Mouse (Mus musculus): Measurements from ENCODE around the gene Lax1. TPM values are rescaled to one million over a fixed set of nuclear protein-coding genes. Genes with fewer than 3 reads are reported as not detected.
"Not testable (repeated sequence)": the region's sequence is repeated elsewhere in the genome, so short reads cannot be mapped to it uniquely, and the experiment has no call there.

Gene Lax1
- polyA plus RNA-seq, 1 experiment from 2014 or later: 0.12 TPM

GRCm38 (mm10) chr1:133685749-133686519, 4.0 kb downstream of the Lax1 start:
- 82% methylated on average over 10 of the region's 10 CpGs for WGBS
- H3K4me3 ChIP-seq: no peak overlapping the region
- H3K27ac ChIP-seq: no peak overlapping the region
- H3K4me1 ChIP-seq: no peaks in the 10 kb centered on the region
- H3K36me3 ChIP-seq: no peaks in the 10 kb centered on the region
- no peaks in the 10 kb centered on the region for H3K9me3 ChIP-seq (replicated peaks)
- no peak for ATAC-seq (ENCODE audit: low FRiP score)
- H3K4me2 ChIP-seq (replicated peaks): no peak overlapping the region
- no peak overlapping the region for H3K9ac ChIP-seq
- no peaks in the 10 kb centered on the region for H3K27me3 ChIP-seq

GRCm38 (mm10) chr1:133671801-133672200, 18.1 kb downstream of the Lax1 start:
- Histone ChIP-seq H3K27ac (no peak overlapping the region), H3K27me3 (no peaks in the 10 kb centered on the region), H3K4me2 (replicated peaks) (no peak overlapping the region), H3K9ac (no peak overlapping the region), H3K4me3 (no peak overlapping the region), H3K36me3 (no peaks in the 10 kb centered on the region), H3K9me3 (replicated peaks) (no peaks in the 10 kb centered on the region), H3K4me1 (no peaks in the 10 kb centered on the region)
- 70% methylated on average over 3 of the region's 3 CpGs for WGBS
- ATAC-seq (ENCODE audit: low FRiP score): no peak

DNA sequence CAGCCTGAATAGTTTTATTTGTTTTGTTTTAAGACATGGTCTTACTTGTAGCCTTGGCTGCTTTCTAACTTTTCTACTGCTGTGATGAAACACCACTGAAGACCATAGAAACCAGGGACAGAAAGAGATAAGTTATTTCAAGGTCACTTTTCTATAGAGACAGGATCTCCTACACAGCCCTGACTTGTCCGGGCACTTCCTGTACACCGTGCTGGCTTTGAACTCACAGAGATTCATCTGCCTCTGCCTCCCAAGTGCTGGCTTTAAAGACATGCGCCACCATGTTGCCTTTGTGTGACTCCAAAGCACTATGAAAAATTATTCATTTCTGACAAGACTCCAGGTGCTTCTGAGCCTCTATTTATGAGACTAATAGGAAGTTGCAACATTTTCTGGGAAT, 18.6 kb downstream of the Lax1 start:
- Histone ChIP-seq H3K27ac (no peak overlapping the region), H3K4me1 (no peaks in the 10 kb centered on the region), H3K9ac (no peak overlapping the region), H3K27me3 (no peaks in the 10 kb centered on the region), H3K36me3 (no peaks in the 10 kb centered on the region), H3K9me3 (replicated peaks) (no peaks in the 10 kb centered on the region), H3K4me3 (no peak overlapping the region), H3K4me2 (replicated peaks) (no peak overlapping the region)
- no peak for ATAC-seq (ENCODE audit: low FRiP score)
- 91% methylated on average over 3 of the region's 3 CpGs for WGBS

GRCm38 (mm10) chr1:133670776-133671175, 19.1 kb downstream of the Lax1 start:
- ATAC-seq (ENCODE audit: low FRiP score): no peak
- H3K27ac ChIP-seq: no peak overlapping the region
- H3K9me3 ChIP-seq (replicated peaks): no peaks in the 10 kb centered on the region
- 89% methylated on average over 6 of the region's 6 CpGs for WGBS
- no peak overlapping the region for H3K9ac ChIP-seq
- no peak overlapping the region for H3K4me3 ChIP-seq
- H3K27me3 ChIP-seq: no peaks in the 10 kb centered on the region
- H3K4me1 ChIP-seq: no peaks in the 10 kb centered on the region
- no peak overlapping the region for H3K4me2 ChIP-seq (replicated peaks)
- H3K36me3 ChIP-seq: no peaks in the 10 kb centered on the region

GRCm38 (mm10) chr1:133670190-133670589, 19.7 kb downstream of the Lax1 start:
- H3K4me2 ChIP-seq (replicated peaks): no peak overlapping the region
- no peak for ATAC-seq (ENCODE audit: low FRiP score)
- no peaks in the 10 kb centered on the region for H3K27me3 ChIP-seq
- H3K9me3 ChIP-seq (replicated peaks): no peaks in the 10 kb centered on the region
- H3K27ac ChIP-seq: no peak overlapping the region
- no peak overlapping the region for H3K4me3 ChIP-seq
- no peaks in the 10 kb centered on the region for H3K36me3 ChIP-seq
- H3K4me1 ChIP-seq: no peaks in the 10 kb centered on the region
- H3K9ac ChIP-seq: no peak overlapping the region
- WGBS: 80% methylated on average over 12 of the region's 12 CpGs

DNA sequence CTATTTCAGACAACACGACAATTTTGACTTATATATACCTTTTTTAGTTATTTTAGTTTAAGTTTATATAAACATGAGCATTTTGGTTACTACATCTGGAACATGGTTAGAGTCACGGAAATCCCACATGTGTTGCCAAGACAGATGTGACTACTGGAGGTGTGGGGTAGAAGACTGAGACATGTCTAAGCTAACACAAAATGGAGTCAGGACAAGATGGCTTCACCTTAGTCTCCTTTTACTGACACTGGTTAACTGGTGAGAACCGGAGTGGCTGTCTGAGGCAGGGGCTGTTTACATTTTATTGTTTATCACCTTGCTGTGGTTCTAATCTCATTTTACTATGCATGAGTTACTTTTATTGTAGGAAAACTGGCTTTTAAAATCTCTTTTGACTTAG, 21.3 kb downstream of the Lax1 start:
- Histone ChIP-seq H3K9ac (no peak overlapping the region), H3K36me3 (no peaks in the 10 kb centered on the region), H3K4me3 (no peak overlapping the region), H3K4me2 (replicated peaks) (no peak overlapping the region), H3K9me3 (replicated peaks) (no peaks in the 10 kb centered on the region), H3K4me1 (no peaks in the 10 kb centered on the region), H3K27ac (no peak overlapping the region), H3K27me3 (no peaks in the 10 kb centered on the region)
- ATAC-seq (ENCODE audit: low FRiP score): no peak
- WGBS: 90% methylated on average over 3 of the region's 3 CpGs

GRCm38 (mm10) chr1:133667721-133668120, 22.2 kb downstream of the Lax1 start:
- H3K27me3 ChIP-seq: no peaks in the 10 kb centered on the region
- H3K9me3 ChIP-seq (replicated peaks): no peaks in the 10 kb centered on the region
- WGBS: 28% methylated on average over 7 of the region's 7 CpGs
- no peak overlapping the region for H3K27ac ChIP-seq
- no peak overlapping the region for H3K9ac ChIP-seq
- H3K4me2 ChIP-seq (replicated peaks): no peak overlapping the region
- H3K4me1 ChIP-seq: no peaks in the 10 kb centered on the region
- H3K36me3 ChIP-seq: no peaks in the 10 kb centered on the region
- no peak overlapping the region for H3K4me3 ChIP-seq
- ATAC-seq (ENCODE audit: low FRiP score): no peak

GRCm38 (mm10) chr1:133665713-133666112, 24.2 kb downstream of the Lax1 start:
- H3K9ac ChIP-seq; H3K36me3 ChIP-seq; H3K27me3 ChIP-seq; H3K4me1 ChIP-seq; ATAC-seq (ENCODE audit: low FRiP score); H3K4me2 ChIP-seq (replicated peaks); H3K9me3 ChIP-seq (replicated peaks); H3K4me3 ChIP-seq; H3K27ac ChIP-seq: not testable (repeated sequence)
- 84% methylated on average over 7 of the region's 8 CpGs for WGBS

GRCm38 (mm10) chr1:133664203-133664970, 25.5 kb downstream of the Lax1 start:
- no peaks in the 10 kb centered on the region for H3K9me3 ChIP-seq (replicated peaks)
- ATAC-seq (ENCODE audit: low FRiP score): no peak
- 59% methylated on average over 11 of the region's 11 CpGs for WGBS

DNA sequence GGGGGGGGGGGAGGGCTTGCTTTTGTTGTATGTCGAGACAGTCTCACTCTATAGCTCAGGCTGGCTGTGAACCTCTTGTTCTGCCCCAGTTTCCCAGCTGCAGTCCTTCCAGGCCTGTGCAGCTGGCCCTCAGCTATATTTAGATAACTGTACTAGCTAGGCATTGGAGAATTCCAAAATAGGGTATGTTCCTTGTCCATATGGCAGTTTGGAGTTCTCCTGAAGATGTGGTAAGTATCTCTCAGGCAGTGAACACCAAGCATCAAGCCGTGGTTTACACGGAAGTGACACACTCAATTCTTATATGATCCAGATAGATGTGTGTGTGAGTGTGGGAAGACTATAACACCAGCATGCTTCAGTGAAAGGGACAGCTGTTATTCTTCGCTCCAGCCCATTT, 26.5 kb downstream of the Lax1 start:
- H3K9ac ChIP-seq: no peak overlapping the region
- H3K27me3 ChIP-seq: no peaks in the 10 kb centered on the region
- H3K9me3 ChIP-seq (replicated peaks): no peaks in the 10 kb centered on the region
- no peak overlapping the region for H3K4me3 ChIP-seq
- H3K4me2 ChIP-seq (replicated peaks): no peak overlapping the region
- no peak overlapping the region for H3K27ac ChIP-seq
- 84% methylated on average over 4 of the region's 4 CpGs for WGBS
- H3K4me1 ChIP-seq: peaks cover 14% of the 10 kb centered on the region
- peaks cover 1% of the 10 kb centered on the region for H3K36me3 ChIP-seq
- ATAC-seq (ENCODE audit: low FRiP score): no peak

More at GRCm38 (mm10) chr1:133664203-133664970, 25.5 kb downstream of the Lax1 start:
- Histone ChIP-seq H3K27me3 (no peaks in the 10 kb centered on the region), H3K4me2 (replicated peaks) (no peak overlapping the region), H3K4me1 (peaks cover 7% of the 10 kb centered on the region), H3K4me3 (no peak overlapping the region), H3K27ac (no peak overlapping the region), H3K9ac (no peak overlapping the region), H3K36me3 (no peaks in the 10 kb centered on the region)

DNA sequence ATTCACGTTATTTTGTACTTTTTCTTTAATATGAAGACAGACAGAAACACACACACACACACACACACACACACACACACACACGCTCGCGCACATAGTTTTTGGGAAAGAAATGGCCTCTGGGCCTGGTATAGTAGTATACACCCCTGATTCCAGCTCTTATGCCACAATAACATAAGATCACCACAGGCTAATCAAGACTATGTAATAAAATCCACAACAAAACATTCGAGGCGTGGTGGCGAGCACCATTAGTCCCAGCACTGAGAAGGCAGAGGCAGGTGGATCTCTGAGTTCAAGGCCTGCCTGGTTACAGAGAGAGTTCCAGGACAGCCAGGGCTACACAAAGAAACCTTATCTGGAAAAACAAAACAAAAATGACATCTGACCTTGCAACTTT, 27.0 kb downstream of the Lax1 start:
- Histone ChIP-seq H3K9ac (no peak overlapping the region), H3K4me2 (replicated peaks) (no peak overlapping the region), H3K9me3 (replicated peaks) (no peaks in the 10 kb centered on the region), H3K27me3 (no peaks in the 10 kb centered on the region), H3K4me3 (no peak overlapping the region), H3K27ac (no peak overlapping the region), H3K4me1 (peaks cover 14% of the 10 kb centered on the region), H3K36me3 (peaks cover 6% of the 10 kb centered on the region)
- WGBS: 92% methylated on average over 7 of the region's 7 CpGs
- no peak for ATAC-seq (ENCODE audit: low FRiP score)

- peaks cover 15% of the 10 kb centered on the region for H3K36me3 ChIP-seq
- 3% methylated on average over 26 of the region's 26 CpGs for whole genome bisulfite sequencing
- H3K4me3 ChIP-seq: peak within 1 kb of the TSS; percentile 87
- peak; percentile 99 for ATAC-seq (ENCODE audit: low FRiP score)
- peak within 1 kb of the TSS; percentile 87 for H3K9ac ChIP-seq
- no peaks in the 10 kb centered on the region for H3K27me3 ChIP-seq
- H3K27ac ChIP-seq: peak within 1 kb of the TSS; percentile 93
- H3K9me3 ChIP-seq (replicated peaks): no peaks in the 10 kb centered on the region
- H3K4me1 ChIP-seq: peaks cover 28% of the 10 kb centered on the region
- H3K4me2 ChIP-seq (replicated peaks): peak within 1 kb of the TSS; percentile 92
Measured at GRCm38 (mm10) chr1:133661203-133661933, 28.5 kb downstream of the Lax1 start, which contains the start of gene Gm38394. Gm38394 (minus strand) TSS chr1:133661318.
